Mouse (Mus musculus): Measurements from ENCODE around the gene Gls.

DNA sequence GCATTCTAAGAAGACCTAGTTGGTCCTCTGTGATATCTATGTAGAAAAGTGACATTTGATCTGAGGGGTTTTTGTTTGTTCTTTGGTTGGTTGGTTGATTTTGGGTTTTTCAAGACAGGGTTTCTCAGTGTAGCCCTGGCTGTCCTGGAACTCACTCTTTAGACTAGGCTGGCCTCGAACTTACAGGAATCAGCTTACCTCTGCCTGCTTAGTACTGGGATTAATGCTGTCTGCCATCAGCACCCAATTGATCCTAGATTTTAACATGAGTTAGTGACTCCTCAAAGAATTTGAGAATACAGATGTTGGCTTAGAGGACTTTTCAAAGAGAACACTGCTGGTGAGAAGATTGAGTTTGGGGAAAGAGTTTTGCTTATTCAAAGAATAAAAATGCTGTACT is 115.3 kb downstream of the Gls start:
- TF ChIP-seq CTCF (IDR thresholded peaks at IDR 0.05; ENCODE audit: low read depth) (no peak), EP300 (IDR thresholded peaks at IDR 0.05; ENCODE audit: low read depth) (no peak)
